Mouse (Mus musculus) layer of hippocampus, adult 9-10 months (tissue): Measurements from ENCODE around the gene Klhdc1.

ENCODE experiments used
- DNase-seq: peaks from one replicate; pipeline ENCODE4 v3.0.0; 2022; ENCODE audit warnings: low spot score

The Klhdc1 gene

GRCm38 (mm10) chr12:69296511-69297410 lies 55.8 kb downstream of the Klhdc1 start, which contains the start of gene Klhdc2:
Gene Klhdc2, plus strand, starts transcription at chr12:69296681.
- peak; percentile 66 for DNase-seq

- no peak for DNase-seq
Measured at GRCm38 (mm10) chr12:69297411-69298150, 56.6 kb downstream of the Klhdc1 start.

GRCm38 (mm10) chr12:69298281-69298680 lies 57.3 kb downstream of the Klhdc1 start:
- no peak for DNase-seq

- no peak for DNase-seq
Measured at GRCm38 (mm10) chr12:69299231-69299630, 58.3 kb downstream of the Klhdc1 start.

- no peak for DNase-seq
Measured at GRCm38 (mm10) chr12:69299831-69300230, 58.9 kb downstream of the Klhdc1 start.

GRCm38 (mm10) chr12:69300391-69300790 lies 59.4 kb downstream of the Klhdc1 start:
- no peak for DNase-seq

GRCm38 (mm10) chr12:69302171-69302570 lies 61.2 kb downstream of the Klhdc1 start:
- DNase-seq = no peak

- no peak for DNase-seq
Measured at GRCm38 (mm10) chr12:69304051-69304450, 63.1 kb downstream of the Klhdc1 start.

GRCm38 (mm10) chr12:69306333-69306732 lies 65.4 kb downstream of the Klhdc1 start:
- no peak for DNase-seq

GRCm38 (mm10) chr12:69309659-69310058 lies 68.7 kb downstream of the Klhdc1 start:
- no peak for DNase-seq

GRCm38 (mm10) chr12:69318431-69318830 lies 77.5 kb downstream of the Klhdc1 start:
- no peak for DNase-seq

GRCm38 (mm10) chr12:69331187-69331586 lies 90.2 kb downstream of the Klhdc1 start:
- no peak for DNase-seq

- DNase-seq = no peak
Measured at GRCm38 (mm10) chr12:69332147-69332546, 91.2 kb downstream of the Klhdc1 start.

- no peak for DNase-seq
Measured at GRCm38 (mm10) chr12:69333547-69333946, 92.6 kb downstream of the Klhdc1 start.
